Mouse (Mus musculus) telencephalon, adult 2 months (tissue): ENCODE results near the gene Rnf149.
"Not testable (repeated sequence)": the region's sequence is repeated elsewhere in the genome, so short reads cannot be mapped to it uniquely, and the experiment has no call there.

ENCODE experiments used
- DNase-seq: peaks from one replicate; pipeline ENCODE4 v3.0.0-alpha.2; 2011; ENCODE audit warnings: low read depth, low spot score

Gene Rnf149

DNA sequence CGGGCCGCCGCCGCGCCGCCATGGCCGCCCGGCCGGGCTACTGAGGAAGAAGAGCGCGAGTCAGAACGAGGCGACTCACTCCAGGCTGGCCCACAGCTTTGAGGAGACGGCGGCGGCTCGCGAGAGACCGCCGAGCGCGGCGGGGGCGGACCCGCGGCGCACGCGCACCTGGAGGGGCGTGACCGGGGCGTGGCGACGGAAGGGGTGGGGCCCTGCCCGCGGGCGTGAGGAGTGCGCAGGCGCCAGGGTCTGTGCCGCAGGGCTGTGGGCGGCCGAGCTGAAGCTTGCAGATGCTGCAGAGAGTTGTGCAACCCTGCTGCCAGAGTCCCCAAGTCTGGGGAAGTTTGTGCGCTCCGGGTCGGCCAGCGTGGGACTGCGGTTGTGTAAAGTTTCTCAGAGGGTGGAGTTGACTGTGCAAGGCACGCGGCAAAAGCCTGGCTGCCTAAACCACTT is at the start of gene Rnf149:
Gene Rnf149 (minus strand): TSS at position 153 of the 453 bp plus-strand sequence.
- peak; percentile 85 for DNase-seq

GRCm38 (mm10) chr1:39625491-39625890 is 48.3 kb upstream of the Rnf149 start:
- no peak for DNase-seq

DNA sequence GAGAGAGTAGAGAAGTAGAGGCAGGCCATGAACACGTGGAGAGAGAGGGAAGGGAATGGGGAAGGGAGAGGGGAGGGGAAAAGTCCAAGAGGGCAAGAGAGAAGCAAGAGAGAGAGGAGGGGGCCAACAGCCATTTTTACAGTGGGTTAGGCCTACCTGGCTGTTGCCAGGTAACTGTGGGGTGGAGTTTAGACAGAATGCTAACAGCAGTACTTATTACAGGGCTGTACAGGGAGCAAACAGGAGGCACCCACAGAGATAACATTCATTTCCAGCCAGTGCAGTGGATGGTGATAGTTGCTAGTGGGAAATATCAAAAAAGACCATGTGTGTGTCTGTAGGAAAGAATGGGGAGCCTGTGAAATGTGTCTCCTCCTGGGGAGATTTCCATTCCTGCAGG is 46.5 kb upstream of the Rnf149 start:
- no peak for DNase-seq

GRCm38 (mm10) chr1:39623106-39623505 is 45.9 kb upstream of the Rnf149 start:
- DNase-seq: no peak

- DNase-seq: no peak
Measured at GRCm38 (mm10) chr1:39618524-39618923, 41.3 kb upstream of the Rnf149 start.

GRCm38 (mm10) chr1:39615526-39615925 is 38.3 kb upstream of the Rnf149 start:
- no peak for DNase-seq

DNA sequence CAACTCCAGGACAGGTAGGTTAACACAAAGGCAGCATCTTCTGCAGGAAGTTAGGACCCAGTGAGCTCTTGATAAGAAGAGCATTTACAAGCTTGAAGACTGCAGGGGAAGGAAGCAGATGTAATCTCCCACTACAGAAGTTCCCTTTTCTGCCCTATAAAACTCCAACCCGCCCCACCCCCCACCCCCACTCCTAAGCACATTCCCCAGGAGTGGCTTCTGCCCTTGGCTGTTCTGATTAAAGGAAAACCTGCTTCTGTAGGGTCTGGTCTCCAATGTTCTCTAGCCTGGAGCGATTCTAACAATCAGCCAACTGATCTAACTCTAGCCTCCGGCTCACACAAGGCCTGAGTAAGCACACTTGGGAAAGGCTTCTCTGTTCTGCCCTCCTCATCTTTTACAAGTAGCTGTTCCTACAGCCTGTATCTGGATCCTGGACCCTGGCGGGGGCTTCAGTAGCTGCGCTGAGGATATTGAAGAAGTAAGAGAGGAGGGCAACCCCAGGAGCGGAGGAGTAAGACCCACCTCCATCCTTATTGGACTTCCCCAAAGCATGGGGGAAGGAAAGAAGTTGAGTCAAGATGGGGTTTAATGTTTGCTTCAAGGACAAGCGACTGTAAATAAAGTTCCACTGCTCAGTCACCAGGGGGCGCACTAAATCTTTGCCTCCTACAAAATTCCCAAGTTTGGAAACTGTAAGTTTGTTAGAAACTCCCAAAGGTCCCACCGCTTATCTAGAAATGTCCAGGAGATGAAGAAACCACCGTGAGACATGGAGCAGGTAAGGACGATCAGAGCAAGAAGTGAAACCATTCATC is 37.5 kb upstream of the Rnf149 start:
- peak; percentile 51 for DNase-seq

DNA sequence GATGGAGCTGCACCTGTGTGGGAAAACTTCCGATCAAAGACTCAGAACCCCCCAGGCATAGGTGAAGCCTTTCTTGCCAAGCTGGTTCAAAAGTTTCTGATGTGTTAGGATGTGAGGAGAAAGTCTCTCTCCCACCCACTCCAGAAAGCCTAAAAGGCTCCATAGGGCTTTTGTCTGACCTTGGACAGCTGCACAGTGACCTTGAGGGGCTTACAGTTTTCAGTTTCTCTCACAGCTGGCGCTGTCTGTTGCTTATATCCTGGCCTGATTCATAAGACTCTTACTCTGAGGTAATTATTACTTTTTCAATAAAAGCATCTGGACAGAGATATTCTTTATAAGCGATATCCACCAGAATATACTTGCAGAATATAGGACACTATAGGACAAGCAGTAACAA is 35.9 kb upstream of the Rnf149 start:
- DNase-seq: no peak

DNA sequence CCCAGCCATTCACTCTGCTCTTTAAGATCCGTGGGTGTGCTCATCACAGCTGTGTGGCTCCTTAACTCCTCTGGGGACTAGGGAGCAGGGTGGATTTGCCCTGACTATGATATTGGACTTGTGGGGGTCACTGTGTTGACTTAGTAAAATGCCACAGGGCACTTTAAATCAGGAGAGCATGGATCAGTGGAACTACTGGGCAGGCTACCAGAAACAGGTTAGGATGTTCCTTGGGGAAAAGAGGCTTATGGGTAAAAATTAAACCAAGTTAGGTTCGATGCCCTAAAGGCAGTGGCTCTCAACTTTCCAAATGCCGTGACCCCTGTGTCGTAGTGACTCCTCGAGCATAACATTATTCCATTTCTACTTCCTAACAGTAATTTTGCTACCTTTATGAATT is 35.3 kb upstream of the Rnf149 start:
- DNase-seq: no peak

DNA sequence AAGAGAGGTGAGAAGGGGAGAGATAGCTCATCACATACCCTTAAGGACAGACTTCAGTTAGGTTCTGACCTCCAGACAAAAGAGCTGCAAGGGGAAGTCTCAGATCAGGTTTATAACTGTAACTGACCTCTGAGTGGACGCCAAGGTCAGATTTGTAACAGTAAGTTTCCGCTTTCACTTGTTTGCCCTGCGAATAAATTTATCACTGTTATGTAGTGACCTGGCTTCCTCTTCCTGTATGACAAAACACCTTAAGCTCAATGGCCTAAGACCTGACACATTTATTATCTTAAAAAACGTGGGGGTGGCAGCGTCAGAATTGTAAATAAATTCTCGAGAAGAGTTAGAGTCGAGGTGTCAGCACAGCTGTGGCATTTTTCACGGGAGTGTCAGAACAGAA is 31.3 kb upstream of the Rnf149 start:
- DNase-seq: no peak

DNA sequence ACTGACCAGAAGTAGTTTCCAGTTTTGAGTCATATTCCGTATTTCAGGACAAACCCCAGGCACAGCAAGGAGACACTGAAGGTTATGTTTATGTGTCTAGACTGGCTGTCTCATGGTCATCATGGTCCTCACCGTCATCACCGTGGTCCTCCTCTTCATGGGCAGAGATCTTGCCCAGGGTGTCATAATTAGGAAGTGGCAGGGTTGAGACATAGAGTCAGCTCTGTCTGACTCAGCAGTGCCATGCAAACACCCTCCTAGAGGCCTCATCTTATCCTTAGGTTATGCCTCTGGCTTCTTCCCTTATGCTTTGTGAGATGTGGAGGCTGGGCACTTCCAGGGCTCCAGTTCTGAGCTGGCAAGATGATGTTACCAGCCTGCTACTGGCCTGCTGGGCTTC is 25.3 kb upstream of the Rnf149 start:
- DNase-seq: no peak

GRCm38 (mm10) chr1:39598726-39599125 is 21.5 kb upstream of the Rnf149 start:
- DNase-seq: no peak

- not testable (repeated sequence) for DNase-seq
Measured at GRCm38 (mm10) chr1:39597135-39597534, 19.9 kb upstream of the Rnf149 start.

GRCm38 (mm10) chr1:39593836-39594235 is 16.6 kb upstream of the Rnf149 start:
- no peak for DNase-seq

GRCm38 (mm10) chr1:39592090-39592489 is 14.9 kb upstream of the Rnf149 start:
- no peak for DNase-seq

GRCm38 (mm10) chr1:39591557-39591956 is 14.4 kb upstream of the Rnf149 start:
- not testable (repeated sequence) for DNase-seq

DNA sequence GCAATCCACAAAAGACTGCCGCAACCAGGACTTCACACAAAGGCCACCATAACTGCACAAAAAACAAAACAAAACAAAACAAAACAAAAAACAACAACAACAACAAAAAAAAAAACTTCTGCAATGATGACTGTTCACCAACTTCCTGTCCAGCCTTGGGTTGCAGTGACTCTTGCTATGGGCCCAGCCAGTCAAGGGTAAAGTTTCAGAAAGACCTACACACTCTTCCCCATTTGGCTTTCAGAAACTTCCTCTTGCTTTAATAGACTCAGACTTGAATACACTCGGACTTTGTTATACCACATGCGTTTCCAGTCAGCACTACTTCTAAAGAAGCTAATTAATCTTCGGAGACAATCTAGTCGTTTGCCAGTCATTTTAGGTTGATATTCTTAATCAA is 13.0 kb upstream of the Rnf149 start:
- no peak for DNase-seq

DNA sequence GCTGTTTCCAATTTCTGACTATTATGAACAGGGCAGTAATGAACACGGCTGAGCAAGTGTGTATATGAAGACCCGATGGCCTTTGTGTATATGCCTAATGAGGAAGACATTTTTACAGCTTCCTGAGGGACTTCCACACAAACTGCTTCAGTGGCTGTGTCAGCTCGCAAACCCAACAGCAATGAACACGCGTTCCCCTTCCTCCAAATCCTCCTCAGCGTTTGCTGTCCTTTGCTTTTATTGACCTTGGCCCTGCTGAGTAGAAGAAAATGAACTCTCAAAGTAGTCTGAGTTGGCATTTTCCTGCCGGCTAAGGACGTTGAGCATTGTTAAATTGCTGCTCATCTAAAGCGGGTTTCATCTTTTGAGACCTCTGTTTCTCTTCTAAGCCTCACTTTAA is 8.2 kb upstream of the Rnf149 start:
- no peak for DNase-seq

DNA sequence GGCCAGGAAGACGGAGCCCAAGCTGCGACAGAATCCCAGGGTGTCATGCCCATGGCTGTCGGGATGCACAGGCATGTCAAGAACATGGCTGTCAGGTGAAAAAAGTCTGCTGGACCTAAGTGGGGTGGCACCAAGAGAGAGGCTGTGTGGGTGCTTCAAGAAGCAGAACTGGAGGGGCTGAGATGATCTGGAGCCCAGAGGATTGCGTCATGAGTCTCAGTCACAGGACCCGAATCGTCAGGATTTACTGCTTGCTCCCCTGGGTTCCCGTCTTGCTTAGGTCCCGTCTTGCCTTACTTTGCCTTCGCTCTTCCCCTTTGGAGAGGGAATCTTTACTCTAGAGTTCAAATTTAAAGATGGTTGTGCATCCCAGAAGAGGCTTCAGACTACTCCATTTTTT is 6.0 kb upstream of the Rnf149 start:
- DNase-seq: no peak

- no peak for DNase-seq
Measured at GRCm38 (mm10) chr1:39581215-39581614, 4.0 kb upstream of the Rnf149 start.

- DNase-seq: no peak
Measured at GRCm38 (mm10) chr1:39579139-39579538, 1.9 kb upstream of the Rnf149 start.

DNA sequence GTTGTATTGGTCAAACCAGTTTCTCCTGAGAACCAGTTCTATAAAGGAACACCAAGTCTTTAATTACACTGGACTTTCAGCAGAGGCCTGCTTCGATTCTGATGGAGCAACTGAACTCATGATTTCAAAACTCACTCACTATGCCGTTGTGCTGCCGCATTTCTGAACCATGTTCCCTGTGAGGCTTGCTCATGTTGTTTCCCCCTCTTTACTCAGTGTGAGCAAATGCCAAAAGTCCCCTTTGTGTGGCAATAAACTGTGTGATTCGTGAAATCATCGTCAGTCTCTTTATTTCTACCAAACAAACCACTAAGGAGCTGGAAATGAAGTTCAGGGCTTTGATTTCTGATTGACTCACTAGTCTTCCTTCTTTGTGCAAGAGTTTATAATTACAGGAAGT is 1.2 kb upstream of the Rnf149 start:
- DNase-seq: no peak

- no peak for DNase-seq
Measured at GRCm38 (mm10) chr1:39576431-39577243, 568 bp downstream of the Rnf149 start.
